Mouse (Mus musculus): ENCODE measurements around the gene Epb42.
"Not testable (repeated sequence)": the region's sequence is repeated elsewhere in the genome, so short reads cannot be mapped to it uniquely, and the experiment has no call there.

The Epb42 gene

GRCm38 (mm10) chr2:121007925-121008663 is 28.8 kb downstream of the Epb42 start, which contains the start of gene Ccndbp1:
Gene Ccndbp1, plus strand, starts transcription at chr2:121008403.
- in situ Hi-C loops (cut with MboI, MseI): no loop called here

DNA sequence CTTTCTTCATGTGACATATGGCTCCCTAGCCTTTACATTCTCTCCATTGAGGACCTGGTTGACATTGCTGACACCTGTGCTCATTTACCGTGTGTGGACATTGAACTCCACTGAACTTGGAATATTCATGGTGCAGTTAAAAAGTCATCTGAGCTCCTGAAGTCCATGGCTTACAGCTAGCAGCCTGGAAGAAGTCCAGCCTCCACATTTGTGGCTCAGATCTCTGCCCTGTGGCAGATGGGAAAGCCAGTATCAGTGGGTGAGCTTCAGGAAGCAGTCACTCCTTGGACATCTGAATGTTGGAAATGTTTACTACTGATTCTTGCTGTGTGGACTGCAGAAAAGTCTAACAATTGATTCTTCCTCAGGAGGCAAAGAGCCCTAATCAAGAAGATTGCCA is 29.9 kb downstream of the Epb42 start:
- in situ Hi-C loops (cut with MboI, MseI): no loop called here

- in situ Hi-C loops (cut with MboI, MseI): no loop called here
Observed at GRCm38 (mm10) chr2:121004018-121004811, 32.7 kb downstream of the Epb42 start.

GRCm38 (mm10) chr2:121003586-121003985 is 33.3 kb downstream of the Epb42 start:
- in situ Hi-C loops (cut with MboI, MseI): no loop called here

- in situ Hi-C loops (cut with MboI, MseI): no loop called here
Observed at GRCm38 (mm10) chr2:120998863-120999262, 38.0 kb downstream of the Epb42 start.

- in situ Hi-C loops (cut with MboI, MseI): not testable (repeated sequence)
Observed at GRCm38 (mm10) chr2:120996607-120997006, 40.3 kb downstream of the Epb42 start.

DNA sequence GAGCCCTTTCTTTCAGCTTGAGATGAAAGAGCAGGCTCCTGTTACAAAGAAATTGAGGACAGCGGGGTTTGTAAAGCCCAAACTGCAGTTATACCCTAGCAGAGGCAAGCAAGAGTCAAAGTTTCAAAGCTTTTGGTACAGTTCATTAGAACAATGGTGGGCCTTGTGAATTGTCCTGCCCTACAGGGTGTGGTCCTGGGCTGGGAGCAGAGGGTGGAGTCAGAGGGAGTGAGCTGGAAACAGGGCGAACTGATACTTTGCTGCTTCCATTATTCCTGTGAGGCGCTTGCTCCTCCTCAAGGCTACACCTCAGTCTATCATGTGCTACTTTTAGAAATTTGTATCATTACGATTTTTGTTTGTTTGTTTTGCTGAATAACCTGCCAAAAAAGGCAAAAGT is 45.7 kb downstream of the Epb42 start:
- in situ Hi-C loops (cut with MboI, MseI): no loop called here

DNA sequence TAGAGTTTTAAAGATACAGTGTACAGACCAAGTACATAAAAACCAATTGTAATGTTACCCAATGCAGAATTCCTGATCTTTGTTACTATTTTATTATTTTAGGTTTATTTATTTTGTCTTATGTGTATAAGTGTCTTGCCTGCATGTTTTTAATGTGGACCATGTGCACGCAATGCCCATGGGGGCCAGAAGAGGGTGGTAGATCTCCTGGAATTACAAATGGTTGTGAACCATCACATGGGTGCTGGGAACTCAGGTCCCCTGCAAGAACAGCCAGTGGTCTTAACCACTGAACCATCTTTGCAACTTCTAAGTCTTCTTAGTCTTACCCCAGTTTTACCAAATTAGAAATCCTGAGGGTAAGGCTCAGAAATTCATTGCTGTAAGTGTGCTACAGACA is 51.6 kb downstream of the Epb42 start:
- in situ Hi-C loops (cut with MboI, MseI): no loop called here

- in situ Hi-C loops (cut with MboI, MseI): no loop called here
Observed at GRCm38 (mm10) chr2:120983611-120984010, 53.3 kb downstream of the Epb42 start.

GRCm38 (mm10) chr2:120980861-120981260 is 56.0 kb downstream of the Epb42 start:
- in situ Hi-C loops (cut with MboI, MseI): no loop called here

DNA sequence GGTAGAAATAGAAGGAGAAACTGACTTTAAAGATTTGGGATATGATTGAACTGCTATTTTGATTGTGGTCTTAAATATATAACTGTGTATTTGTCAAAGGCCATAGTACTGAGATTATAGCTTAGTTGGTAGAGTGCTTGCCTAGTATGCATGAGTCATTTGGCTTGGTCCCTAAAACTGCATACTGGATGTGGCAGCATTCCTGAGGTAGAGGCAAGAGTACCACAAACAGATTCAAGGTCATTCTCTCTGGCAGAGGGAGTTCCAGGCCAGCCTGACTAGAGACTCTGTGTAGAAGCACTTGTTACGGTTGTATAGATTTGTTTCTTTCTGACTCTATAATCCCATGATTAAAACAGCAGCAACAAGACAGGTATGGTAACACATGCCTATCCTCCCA is 57.1 kb downstream of the Epb42 start:
- in situ Hi-C loops (cut with MboI, MseI): no loop called here

DNA sequence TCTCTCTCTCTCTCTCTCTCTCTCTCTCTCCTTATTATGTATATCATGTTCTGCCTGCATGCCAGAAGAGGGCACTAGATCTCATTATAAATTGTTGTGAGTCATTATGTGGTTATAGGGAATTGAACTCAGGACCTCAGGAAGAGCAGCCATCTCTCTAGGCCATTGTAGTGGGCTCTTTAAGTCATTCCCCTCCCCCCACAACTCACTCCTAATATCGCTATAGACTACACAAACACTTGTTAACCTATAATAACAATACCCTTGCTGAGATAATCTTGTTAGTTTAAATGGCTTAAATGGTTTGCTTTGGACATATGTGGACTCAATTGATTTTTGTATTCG is 58.2 kb downstream of the Epb42 start:
- in situ Hi-C loops (cut with MboI, MseI): no loop called here

DNA sequence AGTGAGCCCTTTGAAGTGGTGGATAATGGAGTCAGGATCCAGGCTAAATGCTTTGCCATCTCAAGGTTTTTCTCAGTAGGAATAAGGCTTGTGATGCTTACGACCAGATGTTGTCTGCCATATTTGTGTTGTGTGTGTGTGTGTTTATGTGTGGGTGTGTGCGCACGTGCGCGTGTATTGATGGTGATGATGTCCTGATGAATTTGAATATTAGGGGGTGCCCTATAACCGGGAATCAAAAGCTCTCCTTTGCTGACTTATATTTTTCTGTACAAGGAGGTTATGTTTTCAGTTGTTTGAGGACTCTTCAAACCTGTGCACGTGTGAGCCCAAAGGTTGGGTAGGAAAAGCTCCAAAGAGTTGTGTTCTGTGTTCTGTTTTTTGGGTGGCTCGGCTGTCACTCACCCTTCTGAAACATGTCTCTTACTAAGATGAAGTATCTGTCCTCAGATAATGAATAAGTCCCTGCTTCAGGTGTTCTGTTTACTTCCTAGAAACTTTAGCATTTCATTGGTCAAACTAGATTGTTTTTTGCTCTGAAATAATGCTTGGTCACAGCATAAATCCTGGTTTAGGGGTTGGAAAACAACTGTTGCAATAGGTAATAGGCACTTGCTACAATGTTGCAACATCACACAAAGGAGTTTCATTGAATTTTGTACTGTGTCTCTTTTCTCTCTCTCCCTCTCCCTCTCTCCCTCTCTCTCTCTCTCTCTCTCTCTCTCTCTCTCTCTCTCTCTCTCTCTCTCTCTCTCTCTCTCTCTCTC is 58.8 kb downstream of the Epb42 start:
- in situ Hi-C loops (cut with MboI, MseI): no loop called here

DNA sequence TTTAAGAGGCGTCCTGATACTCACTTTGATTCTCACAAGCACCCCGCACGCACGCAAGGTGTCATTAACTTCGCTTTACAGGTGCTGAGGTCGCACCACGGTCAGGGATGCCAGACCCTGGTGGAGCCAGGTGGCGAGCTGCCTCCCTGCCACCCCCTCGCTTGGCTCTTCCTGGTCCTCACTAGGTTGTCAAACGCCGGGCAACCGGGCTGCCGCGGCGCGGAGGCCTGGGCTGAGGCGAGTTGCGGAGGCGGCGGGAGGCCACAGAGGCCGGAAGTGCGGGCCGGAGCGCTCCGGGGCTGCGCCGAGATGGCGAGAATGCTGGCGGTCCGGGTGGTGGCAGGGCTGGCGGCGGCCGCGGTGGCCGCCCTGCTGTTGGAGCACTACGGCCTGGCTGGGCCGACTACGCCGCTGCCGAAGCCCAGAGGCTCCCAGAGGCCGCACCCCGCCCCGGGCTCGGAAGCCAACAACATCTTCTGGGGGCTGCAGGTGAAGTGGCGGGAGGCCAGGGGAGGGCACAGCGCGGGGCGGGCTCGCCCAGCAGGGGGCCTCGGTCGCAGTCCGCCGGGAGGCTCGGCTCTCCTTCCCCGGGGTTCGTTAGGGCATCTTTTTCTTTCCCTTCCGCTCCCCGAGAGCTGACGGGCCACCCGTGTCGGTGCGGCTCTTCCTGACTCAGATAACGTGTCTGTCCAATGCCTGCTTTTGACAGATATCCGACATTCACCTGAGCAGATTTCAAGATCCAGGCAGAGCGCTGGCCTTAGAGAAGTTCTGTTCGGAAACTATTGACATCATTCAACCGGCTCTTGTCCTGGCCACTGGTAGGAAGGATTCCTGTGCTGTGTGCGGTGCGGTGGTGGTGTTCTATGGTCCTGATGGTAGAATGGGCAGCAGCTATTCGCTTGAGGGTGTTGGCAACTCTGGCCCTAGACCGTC is 59.6 kb downstream of the Epb42 start, which contains the start of gene Tmem62:
TSS of gene Tmem62 (plus strand) at position 28 of the 936 bp plus-strand sequence.
- in situ Hi-C loops (cut with MboI, MseI): no loop called here

DNA sequence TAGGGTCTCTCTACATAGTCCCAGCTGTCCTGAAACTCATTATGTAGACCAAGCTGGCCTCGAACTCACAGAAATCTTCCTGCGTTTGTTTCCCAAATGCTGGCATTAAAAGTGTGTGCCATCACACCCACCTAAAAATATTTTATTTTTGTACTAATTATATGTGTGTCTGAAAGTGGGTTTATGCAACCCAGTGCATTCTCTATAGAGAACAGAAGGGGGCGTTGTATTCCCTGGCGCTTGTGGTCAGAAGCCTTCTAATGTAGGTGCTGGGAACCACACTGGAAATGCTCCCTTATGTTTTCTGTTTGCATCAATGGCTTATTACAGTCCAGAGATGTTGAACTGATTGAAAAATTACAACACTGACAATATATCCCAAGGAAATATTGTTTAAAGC is 60.6 kb downstream of the Epb42 start:
- in situ Hi-C loops (cut with MboI, MseI): no loop called here

GRCm38 (mm10) chr2:120972964-120973363 is 63.9 kb downstream of the Epb42 start:
- in situ Hi-C loops (cut with MboI, MseI): no loop called here

GRCm38 (mm10) chr2:120972257-120972656 is 64.6 kb downstream of the Epb42 start:
- in situ Hi-C loops (cut with MboI, MseI): not testable (repeated sequence)

DNA sequence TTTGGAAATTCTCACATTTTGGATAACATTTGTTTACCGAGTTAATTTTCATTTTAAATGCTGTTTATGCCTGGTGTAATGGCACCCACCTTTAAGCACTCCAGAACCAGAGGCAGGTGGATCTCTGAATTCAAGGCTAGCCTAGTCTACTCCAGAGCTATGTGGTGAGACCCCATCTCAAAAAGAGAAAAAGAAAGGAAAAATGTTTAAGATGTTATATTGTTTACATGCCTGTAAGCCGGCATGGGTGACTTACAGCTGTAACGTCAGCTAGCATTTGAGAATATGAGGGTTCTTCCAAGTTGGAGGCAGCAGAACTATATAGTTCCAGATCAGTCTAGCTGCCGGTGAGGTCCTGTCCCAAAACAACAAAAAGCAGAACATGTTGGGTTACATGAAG is 65.1 kb downstream of the Epb42 start:
- in situ Hi-C loops (cut with MboI, MseI): no loop called here

GRCm38 (mm10) chr2:120970559-120971080 is 66.3 kb downstream of the Epb42 start, which contains the start of gene Ubr1:
Gene Ubr1, minus strand, starts transcription at chr2:120970715.
- in situ Hi-C loops (cut with MboI, MseI): no loop called here

DNA sequence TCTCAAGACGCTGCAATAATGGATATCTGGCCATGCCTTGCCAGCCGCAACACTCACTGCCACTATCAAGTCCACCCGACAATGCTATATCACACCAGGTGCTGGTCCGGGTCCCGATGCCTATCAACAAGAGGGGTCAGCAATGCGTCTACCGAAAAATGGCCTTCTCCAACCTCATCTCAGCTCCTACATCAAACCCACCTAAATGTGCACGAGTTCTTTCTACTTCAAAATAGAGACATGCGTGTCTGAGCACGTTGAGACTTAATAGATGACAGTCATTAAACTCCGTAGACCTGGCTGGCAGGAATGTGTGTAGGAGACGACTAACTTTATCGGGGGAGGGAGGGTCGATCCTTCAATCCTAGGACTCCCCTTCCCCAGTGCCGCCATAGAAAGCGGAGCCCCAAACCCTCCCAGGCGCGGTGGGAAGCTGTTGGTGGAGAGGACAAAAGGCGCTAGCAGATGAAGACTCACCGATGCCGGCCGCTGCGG is 66.8 kb downstream of the Epb42 start:
- in situ Hi-C loops (cut with MboI, MseI): no loop called here

Measured in T-helper 17 cell (primary cell).